Mouse (Mus musculus) neutrophil, adult 5-6 weeks (primary cell): ENCODE data around the gene Myt1. TPM values are rescaled to one million over a fixed set of nuclear protein-coding genes. Genes with fewer than 3 reads are reported as not detected.

Experiments
- ATAC-seq: fragments of 151-379, 151-347 bp; 2 replicates; pipeline ENCODE4 v1.8.0; 2017; ENCODE audit warnings: mild to moderate bottlenecking, moderate TSS enrichment; ENCODE audit not compliant: insufficient number of reproducible peaks, poor library complexity, low FRiP score, severe bottlenecking; ENCODE audit errors: extremely low read depth
- total RNA-seq: library from RNA; stranded (forward); fragments of 200-1000 nt; gene quantifications from 2 replicates; pipeline ENCODE4 v1.2.3, GENCODE M21; 2017

Myt1 gene
- total RNA-seq: 0.58 TPM in 1 of 2 replicates, not detected in the other

- no peak for ATAC-seq
These were observed at the start of gene Myt1 for GRCm38 (mm10) chr2:181763006-181763830. TSS of gene Myt1 (plus strand) at chr2:181763332.

- no peak for ATAC-seq
These were observed 49.4 kb upstream of the Myt1 start for GRCm38 (mm10) chr2:181713749-181714148.

GRCm38 (mm10) chr2:181714903-181715326, 48.2 kb upstream of the Myt1 start, which contains the start of gene Oprl1:
TSS of gene Oprl1 (plus strand) at chr2:181715016.
- no peak for ATAC-seq

GRCm38 (mm10) chr2:181715382-181715781, 47.8 kb upstream of the Myt1 start:
- ATAC-seq: no peak

- ATAC-seq: no peak
These were observed 46.1 kb upstream of the Myt1 start for GRCm38 (mm10) chr2:181716991-181717390.

GRCm38 (mm10) chr2:181720061-181720460, 43.1 kb upstream of the Myt1 start:
- no peak for ATAC-seq

- no peak for ATAC-seq
These were observed 41.9 kb upstream of the Myt1 start for GRCm38 (mm10) chr2:181721200-181721599.

- no peak for ATAC-seq
These were observed 40.9 kb upstream of the Myt1 start for GRCm38 (mm10) chr2:181722213-181722612.

- ATAC-seq: no peak
These were observed 35.4 kb upstream of the Myt1 start for GRCm38 (mm10) chr2:181727659-181728262.

GRCm38 (mm10) chr2:181730051-181730450, 33.1 kb upstream of the Myt1 start:
- ATAC-seq: no peak

- ATAC-seq: no peak
These were observed 10.5 kb upstream of the Myt1 start for GRCm38 (mm10) chr2:181752626-181753025.

- ATAC-seq: no peak
These were observed 4.9 kb upstream of the Myt1 start for GRCm38 (mm10) chr2:181758147-181758725.

- ATAC-seq: no peak
These were observed 4.1 kb upstream of the Myt1 start for GRCm38 (mm10) chr2:181759041-181759440.

GRCm38 (mm10) chr2:181763886-181764527, 875 bp downstream of the Myt1 start:
- no peak for ATAC-seq

- ATAC-seq: no peak
These were observed 1.5 kb downstream of the Myt1 start for GRCm38 (mm10) chr2:181764600-181764999.

- ATAC-seq: no peak
These were observed 2.1 kb downstream of the Myt1 start for GRCm38 (mm10) chr2:181765251-181765650.

GRCm38 (mm10) chr2:181766672-181767557, 3.8 kb downstream of the Myt1 start:
- ATAC-seq: no peak

- ATAC-seq: no peak
These were observed 5.3 kb downstream of the Myt1 start for GRCm38 (mm10) chr2:181768451-181768850.

- ATAC-seq: no peak
These were observed 6.3 kb downstream of the Myt1 start for GRCm38 (mm10) chr2:181769397-181769796.
